Mouse (Mus musculus) thymus, postnatal 4 days (tissue): ENCODE results near the gene Dut.

Source experiments
- DNase-seq: peaks from one replicate; pipeline ENCODE4 v3.0.0; 2021

Dut gene

GRCm38 (mm10) chr2:125305671-125306070 lies 58.7 kb downstream of the Dut start:
- DNase-seq: no peak
